Mouse (Mus musculus) C2C12 (cell line): ENCODE measurements around the gene Hdac4.

ENCODE experiments used
- CEBPB ChIP-seq: IDR thresholded peaks from one replicate; pipeline ENCODE4 v1.6.1; 2011; ENCODE audit warnings: low read depth, mild to moderate bottlenecking, control low read depth, moderate library complexity
- CTCF ChIP-seq: IDR thresholded peaks from one replicate; pipeline ENCODE4 v1.5.1; 2011; ENCODE audit not compliant: control insufficient read depth, insufficient read depth, insufficient read length
- USF1 ChIP-seq: IDR thresholded peaks from one replicate; pipeline ENCODE4 v1.6.1; 2011; ENCODE audit warnings: low read depth, mild to moderate bottlenecking, control low read depth, moderate library complexity

- no peak for TF ChIP-seq USF1
- TF ChIP-seq CEBPB: no peak
- TF ChIP-seq CTCF: no peak
Measured at GRCm38 (mm10) chr1:92124497-92125201, 70.8 kb downstream of the Hdac4 start.
